Mouse (Mus musculus) lung, adult 18-20 months (tissue): ENCODE measurements around the gene Stam2.
A peak's percentile ranks its signal among the peaks of the same experiment; 100 is the strongest.

Source experiments
- DNase-seq, 2 experiments: peaks; one replicate each; pipeline ENCODE4 v3.0.0; 2022; ENCODE audit warnings: mixed read lengths in 2 of 2

The Stam2 gene

GRCm38 (mm10) chr2:52720231-52721025 is 21.7 kb downstream of the Stam2 start:
- no peak for DNase-seq

- no peak for DNase-seq
Measured at GRCm38 (mm10) chr2:52717076-52717475, 25.0 kb downstream of the Stam2 start.

- no peak for DNase-seq
Measured at GRCm38 (mm10) chr2:52715538-52715937, 26.5 kb downstream of the Stam2 start.

- DNase-seq: no peak
Measured at GRCm38 (mm10) chr2:52714111-52714510, 28.0 kb downstream of the Stam2 start.

- DNase-seq: no peak
Measured at GRCm38 (mm10) chr2:52710804-52711203, 31.3 kb downstream of the Stam2 start.

GRCm38 (mm10) chr2:52709417-52709816 is 32.7 kb downstream of the Stam2 start:
- DNase-seq: no peak

- no peak for DNase-seq
Measured at GRCm38 (mm10) chr2:52701368-52702036, 40.6 kb downstream of the Stam2 start.

GRCm38 (mm10) chr2:52700352-52700751 is 41.7 kb downstream of the Stam2 start:
- no peak for DNase-seq

GRCm38 (mm10) chr2:52694604-52695003 is 47.5 kb downstream of the Stam2 start:
- no peak for DNase-seq

GRCm38 (mm10) chr2:52691745-52692144 is 50.3 kb downstream of the Stam2 start:
- DNase-seq: no peak

- peak in 1 of 2 experiments; percentile 31 for DNase-seq
Measured at GRCm38 (mm10) chr2:52686601-52687000, 55.5 kb downstream of the Stam2 start.

- no peak for DNase-seq
Measured at GRCm38 (mm10) chr2:52677589-52677988, 64.5 kb downstream of the Stam2 start.

- no peak for DNase-seq
Measured at GRCm38 (mm10) chr2:52676913-52677303, 65.2 kb downstream of the Stam2 start.

- DNase-seq: peak; percentile 22 to 43
Measured at GRCm38 (mm10) chr2:52676023-52676912, 65.8 kb downstream of the Stam2 start, which contains the start of gene Cacnb4. TSS of gene Cacnb4 (minus strand) at chr2:52676831.

GRCm38 (mm10) chr2:52675278-52675987 is 66.6 kb downstream of the Stam2 start:
- DNase-seq: no peak

GRCm38 (mm10) chr2:52674886-52675277 is 67.2 kb downstream of the Stam2 start:
- peak in 1 of 2 experiments; percentile 10 for DNase-seq

- DNase-seq: no peak
Measured at GRCm38 (mm10) chr2:52673172-52673571, 68.9 kb downstream of the Stam2 start.

GRCm38 (mm10) chr2:52670733-52671132 is 71.3 kb downstream of the Stam2 start:
- no peak for DNase-seq

- no peak for DNase-seq
Measured at GRCm38 (mm10) chr2:52668480-52668879, 73.6 kb downstream of the Stam2 start.

- no peak for DNase-seq
Measured at GRCm38 (mm10) chr2:52656722-52657121, 85.4 kb downstream of the Stam2 start.

GRCm38 (mm10) chr2:52654541-52654940 is 87.5 kb downstream of the Stam2 start:
- no peak for DNase-seq

- DNase-seq: no peak
Measured at GRCm38 (mm10) chr2:52651547-52651946, 90.5 kb downstream of the Stam2 start.
